Mouse (Mus musculus): ENCODE data around the gene Nck2.

Gene Nck2

DNA sequence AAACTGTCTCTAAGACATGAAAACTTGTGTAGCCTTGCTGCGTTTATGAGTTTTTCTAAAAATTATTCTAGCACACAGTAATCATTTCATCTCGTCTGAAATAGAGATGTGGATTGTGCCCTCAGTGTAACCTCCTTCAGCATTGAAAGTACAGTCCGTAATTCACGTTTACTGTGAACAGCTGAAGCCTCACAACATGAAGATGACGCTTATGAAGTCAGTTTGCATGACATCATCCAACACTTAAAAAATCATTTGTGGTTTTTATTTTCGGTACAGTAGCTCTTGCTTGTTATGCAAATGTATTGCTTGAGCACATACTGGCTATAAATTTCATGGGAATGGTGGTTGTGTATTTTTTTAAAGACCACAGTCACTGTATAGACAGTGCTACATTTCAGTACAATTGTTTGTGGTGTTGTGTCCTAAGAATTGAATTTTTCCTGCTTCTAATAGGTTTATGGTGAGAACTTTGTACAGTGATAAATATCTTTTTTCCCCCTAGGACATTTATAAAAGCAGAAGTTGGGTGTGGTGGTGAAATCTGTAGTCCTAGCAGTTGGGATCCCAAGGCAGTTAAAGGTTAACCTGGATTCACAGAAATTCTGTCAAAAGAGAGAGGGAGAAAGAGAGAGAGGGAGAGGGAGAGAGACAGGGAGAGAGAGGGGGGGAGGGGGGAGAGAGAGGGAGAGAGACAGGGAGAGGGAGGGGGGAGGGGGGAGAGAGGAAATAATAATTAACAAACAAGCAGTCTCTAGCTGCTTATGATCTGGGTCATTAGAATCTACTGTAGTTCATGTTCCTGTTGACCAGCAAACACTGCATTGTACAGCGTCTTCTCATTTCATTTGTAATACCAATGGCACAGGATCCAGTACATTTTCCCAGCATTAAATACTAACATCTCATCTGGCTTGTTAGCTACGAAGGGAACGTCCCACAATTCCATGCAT lies 14.2 kb upstream of the Nck2 start:
- no peak for DNase-seq (ENCODE audit: extremely low read depth, low read depth, low spot score)

DNA sequence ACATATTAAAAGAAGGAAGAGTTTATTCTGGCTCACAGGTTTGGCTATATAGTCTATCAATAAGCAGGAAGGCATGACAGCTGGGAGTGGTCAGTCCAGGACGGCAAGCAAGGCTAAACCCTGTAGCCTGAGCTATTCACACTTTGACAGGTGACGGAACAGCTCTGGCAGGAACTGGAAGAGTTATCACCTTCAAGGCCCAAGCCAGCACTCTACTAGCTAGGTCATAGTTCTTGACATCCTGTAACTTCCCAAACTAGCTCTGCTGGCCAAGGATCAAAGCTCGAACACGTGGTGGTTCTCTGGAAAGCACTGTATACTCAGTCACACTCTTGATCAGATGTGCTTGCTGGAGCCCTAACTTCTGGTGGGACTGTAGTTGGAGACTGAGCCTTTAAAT lies 10.5 kb upstream of the Nck2 start:
- DNase-seq (ENCODE audit: extremely low read depth, low read depth, low spot score), result no peak

- no peak for DNase-seq (ENCODE audit: extremely low read depth, low read depth, low spot score)
Measured at GRCm38 (mm10) chr1:43436554-43436953, 7.8 kb upstream of the Nck2 start.

DNA sequence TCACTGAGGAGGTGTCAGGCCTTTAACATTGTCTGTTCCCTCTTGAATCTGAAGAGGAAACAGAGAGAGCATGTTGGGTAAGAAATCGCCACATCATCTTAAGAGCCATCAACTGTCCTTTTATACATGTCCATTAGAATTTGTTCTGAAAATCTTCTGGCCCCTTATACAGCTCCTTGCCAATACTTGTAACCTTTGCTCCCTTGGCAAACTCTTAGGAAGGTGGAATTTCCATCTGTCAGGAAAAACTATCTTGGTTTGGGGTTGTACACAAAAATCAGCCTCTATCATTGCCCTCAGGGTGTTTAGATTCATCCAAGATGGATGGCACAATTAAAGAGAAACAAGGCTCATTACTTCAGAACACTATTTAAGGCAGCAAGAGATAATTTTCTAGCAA lies 5.1 kb upstream of the Nck2 start:
- no peak for DNase-seq (ENCODE audit: extremely low read depth, low read depth, low spot score)

DNA sequence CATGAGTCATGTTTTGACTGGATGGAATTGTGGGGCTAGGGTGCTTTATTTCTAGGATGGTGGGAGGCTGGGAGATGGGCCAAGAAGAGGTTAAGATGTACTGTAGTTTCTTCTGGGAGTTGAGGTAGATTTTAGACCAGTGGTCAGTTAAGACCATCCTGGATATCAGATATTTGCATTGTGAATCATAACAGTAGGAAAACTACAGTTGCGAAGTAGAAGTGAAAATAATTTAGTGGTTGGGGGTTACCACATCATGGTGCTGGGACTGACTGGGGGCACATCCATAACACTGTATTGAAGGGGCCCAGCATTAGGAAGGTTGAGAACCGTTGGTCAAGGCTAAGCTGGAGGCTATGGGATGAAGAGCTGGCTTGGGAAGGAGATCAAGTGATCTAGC lies 1.8 kb upstream of the Nck2 start:
- DNase-seq (ENCODE audit: extremely low read depth, low read depth, low spot score), result no peak

DNA sequence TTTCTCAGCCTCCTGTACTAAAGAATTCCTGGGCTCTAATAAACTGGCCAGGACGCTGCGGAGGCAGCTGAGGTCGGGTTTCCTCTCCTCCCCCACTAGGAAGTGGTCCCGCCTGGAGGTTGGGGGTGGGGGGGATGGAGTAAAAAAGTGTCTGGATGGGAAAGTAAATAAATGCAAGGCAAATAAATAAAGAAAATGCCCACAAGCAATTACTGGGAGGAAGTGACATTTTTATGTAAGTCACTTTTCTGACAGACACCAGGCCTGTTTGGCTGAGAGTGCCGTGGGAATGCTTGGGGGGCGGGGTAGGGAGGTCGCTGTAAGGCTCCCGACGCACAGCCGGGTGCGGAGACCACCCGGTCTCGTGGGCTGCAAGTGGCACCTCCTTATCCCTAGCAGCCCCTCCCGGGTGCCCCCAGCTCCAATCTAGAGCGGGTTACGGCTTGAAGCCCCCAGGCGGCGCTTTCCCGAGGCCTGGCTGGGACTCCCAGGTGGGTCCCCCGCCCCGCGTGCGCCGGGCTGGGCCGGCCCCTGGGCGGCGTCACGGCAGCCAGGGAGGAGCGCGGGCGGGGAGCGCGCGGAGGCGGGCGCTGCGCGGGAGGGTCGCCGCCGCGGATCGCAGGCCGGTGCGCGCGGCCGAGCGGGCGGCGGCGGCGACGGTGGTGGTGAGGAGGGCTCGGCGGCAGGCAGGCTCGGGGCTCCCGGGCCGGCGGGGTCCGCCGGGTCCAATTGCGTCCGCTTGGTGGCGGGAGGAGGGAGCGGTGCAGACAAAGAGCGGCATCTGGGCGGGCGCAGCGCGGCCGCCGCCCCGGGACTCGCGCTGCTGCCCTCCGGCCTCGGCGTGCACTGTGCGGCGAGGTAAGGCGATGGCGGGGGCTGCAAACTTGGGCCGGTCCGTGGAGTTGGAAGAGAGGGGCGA lies 1.1 kb downstream of the Nck2 start:
- DNase-seq (ENCODE audit: extremely low read depth, low read depth, low spot score), result no peak

GRCm38 (mm10) chr1:43446089-43446533 lies 1.7 kb downstream of the Nck2 start:
- DNase-seq (ENCODE audit: extremely low read depth, low read depth, low spot score), result no peak

DNA sequence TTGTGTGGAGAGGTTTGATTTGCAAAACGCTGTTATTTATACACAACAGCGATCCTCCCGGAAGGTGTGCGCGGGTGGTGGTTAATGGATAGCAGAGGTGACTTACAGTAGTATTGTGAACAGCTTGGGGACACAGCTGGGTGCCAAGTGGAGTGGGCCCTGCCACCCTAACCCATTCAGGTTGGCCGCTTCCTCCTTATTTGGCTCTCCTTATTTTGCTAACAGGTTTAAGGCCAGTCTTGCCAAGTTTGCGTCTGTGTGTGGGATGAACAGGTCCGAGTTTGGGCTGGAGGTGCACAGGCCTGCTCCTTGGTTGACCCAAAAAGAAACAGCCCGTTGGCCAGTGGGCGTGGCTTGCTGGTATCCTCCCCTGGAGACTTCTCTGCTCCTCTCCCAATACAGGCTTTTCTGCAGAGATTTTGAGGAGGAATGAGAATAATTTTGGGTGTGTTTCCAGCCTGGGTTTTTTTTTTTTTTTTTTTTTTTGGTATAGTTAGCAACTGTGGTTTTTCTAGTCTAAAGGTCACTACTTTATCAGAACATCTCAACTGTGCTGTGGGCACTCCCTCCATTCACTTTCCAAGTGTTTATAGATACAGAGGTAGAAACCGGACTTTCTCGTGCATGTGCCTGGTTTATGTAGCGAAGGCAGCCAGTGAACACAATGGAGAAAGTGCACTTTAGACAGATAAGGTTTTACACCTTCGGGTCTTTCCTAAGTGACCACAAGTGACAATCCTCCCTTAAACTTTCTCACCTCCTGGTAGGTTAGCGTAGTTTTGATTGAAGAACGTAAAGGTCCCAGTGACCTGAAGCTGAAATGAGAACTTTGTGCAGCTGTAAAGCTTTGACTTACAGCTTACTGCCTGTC lies 2.6 kb downstream of the Nck2 start:
- DNase-seq (ENCODE audit: extremely low read depth, low read depth, low spot score), result no peak

DNA sequence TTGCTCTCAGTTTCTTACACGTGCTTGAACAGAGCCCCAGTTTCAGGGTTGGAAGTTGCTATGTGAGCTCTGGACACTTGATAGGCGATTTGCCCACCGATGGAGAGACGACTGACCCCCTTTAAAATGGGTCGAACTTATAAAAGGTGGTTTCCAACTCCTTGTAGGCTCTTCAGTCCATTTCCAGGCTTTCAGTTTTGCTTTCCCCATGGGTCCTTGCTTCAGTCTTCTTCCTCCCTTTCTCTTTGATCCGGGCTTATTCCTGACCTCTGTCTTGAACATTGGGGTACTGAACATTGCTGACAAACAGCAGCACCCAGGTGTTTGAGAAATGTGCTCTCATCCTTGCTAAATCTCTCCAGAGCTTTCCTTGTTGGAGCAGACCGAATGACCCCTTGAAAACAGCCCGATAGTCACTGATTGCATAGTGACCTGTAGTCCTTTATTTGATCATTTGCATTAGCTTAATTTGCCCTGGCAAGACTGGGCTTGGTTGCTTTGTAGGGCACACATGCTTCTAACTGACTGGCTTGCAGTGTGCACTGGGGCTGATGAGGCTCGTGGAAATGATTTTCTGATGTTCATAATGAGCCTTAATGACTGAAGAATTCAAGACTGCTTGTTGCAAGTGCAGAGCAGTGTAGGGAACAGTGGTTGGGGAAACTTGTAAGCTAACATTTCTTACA lies 3.4 kb downstream of the Nck2 start:
- no peak for DNase-seq (ENCODE audit: extremely low read depth, low read depth, low spot score)

- no peak for DNase-seq (ENCODE audit: extremely low read depth, low read depth, low spot score)
Measured at GRCm38 (mm10) chr1:43450811-43451210, 6.4 kb downstream of the Nck2 start.

GRCm38 (mm10) chr1:43453683-43454082 lies 9.3 kb downstream of the Nck2 start:
- no peak for DNase-seq (ENCODE audit: extremely low read depth, low read depth, low spot score)

- DNase-seq (ENCODE audit: extremely low read depth, low read depth, low spot score), result no peak
Measured at GRCm38 (mm10) chr1:43454741-43455140, 10.4 kb downstream of the Nck2 start.

DNA sequence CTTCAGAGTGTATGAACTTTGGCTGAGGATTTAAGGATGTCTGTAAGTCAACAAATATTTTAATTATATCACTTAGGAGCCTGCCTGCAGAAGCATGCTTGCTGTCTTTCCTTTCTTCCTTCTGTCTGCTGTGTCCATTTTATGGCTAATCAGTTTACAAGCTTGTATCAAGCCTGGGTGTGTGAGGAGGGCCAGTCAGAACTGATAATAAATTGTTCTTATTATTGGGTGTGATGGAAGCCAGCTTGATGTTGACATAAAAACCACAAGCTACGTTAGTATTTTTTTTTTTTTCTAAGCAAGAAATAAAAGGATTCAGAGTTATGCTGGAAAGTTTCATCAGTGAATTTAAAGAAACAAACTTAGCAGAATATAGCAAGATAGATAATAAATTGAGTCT lies 10.8 kb downstream of the Nck2 start:
- DNase-seq (ENCODE audit: extremely low read depth, low read depth, low spot score), result no peak

GRCm38 (mm10) chr1:43457012-43457766 lies 12.8 kb downstream of the Nck2 start:
- DNase-seq (ENCODE audit: extremely low read depth, low read depth, low spot score), result no peak

- DNase-seq (ENCODE audit: extremely low read depth, low read depth, low spot score), result no peak
Measured at GRCm38 (mm10) chr1:43460468-43460867, 16.1 kb downstream of the Nck2 start.

DNA sequence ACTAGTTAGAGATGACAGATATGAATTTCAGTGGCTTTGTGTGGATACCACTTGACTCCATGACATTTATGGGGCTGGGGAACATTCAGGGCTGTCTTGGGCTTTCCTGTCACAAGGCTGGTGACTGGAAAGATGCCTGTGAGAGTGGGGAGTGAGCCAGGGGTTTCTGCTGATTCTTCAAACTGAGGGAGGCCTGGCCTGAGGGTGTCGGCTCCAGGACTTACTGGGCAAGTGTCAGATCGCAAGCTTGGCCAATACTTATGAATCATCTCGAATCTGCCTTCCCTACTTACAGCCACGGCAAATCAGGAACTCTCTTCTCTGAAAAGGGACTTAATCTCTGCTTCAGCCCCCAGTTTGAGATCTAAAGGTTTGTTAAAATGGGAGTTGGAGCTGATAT lies 18.3 kb downstream of the Nck2 start:
- DNase-seq (ENCODE audit: extremely low read depth, low read depth, low spot score), result no peak

- DNase-seq (ENCODE audit: extremely low read depth, low read depth, low spot score), result no peak
Measured at GRCm38 (mm10) chr1:43463941-43464682, 19.7 kb downstream of the Nck2 start.

GRCm38 (mm10) chr1:43464976-43465375 lies 20.6 kb downstream of the Nck2 start:
- DNase-seq (ENCODE audit: extremely low read depth, low read depth, low spot score), result no peak

Data from fat pad, adult 2 months (tissue).